Mouse (Mus musculus): ENCODE measurements around the gene Fat1. TPM values are rescaled to one million over a fixed set of nuclear protein-coding genes. Genes with fewer than 3 reads are reported as not detected.
"Not testable (repeated sequence)": the region's sequence is repeated elsewhere in the genome, so short reads cannot be mapped to it uniquely, and the experiment has no call there.

The Fat1 gene
- polyA plus RNA-seq, 1 experiment: under 0.01 TPM

GRCm38 (mm10) chr8:45062982-45063924, 128.0 kb downstream of the Fat1 start:
- no peak for TF ChIP-seq TAL1 (IDR thresholded peaks at IDR 0.05; ENCODE audit: low read length)
- TF ChIP-seq GATA1 (IDR thresholded peaks at IDR 0.05; ENCODE audit: low read length): no peak
- no peak overlapping the region for H3K4me3 ChIP-seq (replicated peaks)
- no peaks in the 10 kb centered on the region for H3K36me3 ChIP-seq (ENCODE audit: control insufficient read depth)
- H3K9me3 ChIP-seq (ENCODE audit: control insufficient read depth, low read length): peaks cover 3% of the 10 kb centered on the region; the same call in 1 of the 2 replicates
- H3K27me3 ChIP-seq (ENCODE audit: control insufficient read depth): no peaks in the 10 kb centered on the region
- no peaks in the 10 kb centered on the region for H3K4me1 ChIP-seq (ENCODE audit: control insufficient read depth)

GRCm38 (mm10) chr8:45064197-45064869, 129.1 kb downstream of the Fat1 start:
- Histone ChIP-seq H3K4me1 (ENCODE audit: control insufficient read depth) (no peaks in the 10 kb centered on the region), H3K9me3 (ENCODE audit: control insufficient read depth, low read length) (peaks cover 3% of the 10 kb centered on the region; the same call in 1 of the 2 replicates), H3K36me3 (ENCODE audit: control insufficient read depth) (no peaks in the 10 kb centered on the region), H3K27me3 (ENCODE audit: control insufficient read depth) (no peaks in the 10 kb centered on the region), H3K4me3 (replicated peaks) (no peak overlapping the region)
- TF ChIP-seq GATA1 (IDR thresholded peaks at IDR 0.05; ENCODE audit: low read length): no peak
- no peak for TF ChIP-seq TAL1 (IDR thresholded peaks at IDR 0.05; ENCODE audit: low read length)

DNA sequence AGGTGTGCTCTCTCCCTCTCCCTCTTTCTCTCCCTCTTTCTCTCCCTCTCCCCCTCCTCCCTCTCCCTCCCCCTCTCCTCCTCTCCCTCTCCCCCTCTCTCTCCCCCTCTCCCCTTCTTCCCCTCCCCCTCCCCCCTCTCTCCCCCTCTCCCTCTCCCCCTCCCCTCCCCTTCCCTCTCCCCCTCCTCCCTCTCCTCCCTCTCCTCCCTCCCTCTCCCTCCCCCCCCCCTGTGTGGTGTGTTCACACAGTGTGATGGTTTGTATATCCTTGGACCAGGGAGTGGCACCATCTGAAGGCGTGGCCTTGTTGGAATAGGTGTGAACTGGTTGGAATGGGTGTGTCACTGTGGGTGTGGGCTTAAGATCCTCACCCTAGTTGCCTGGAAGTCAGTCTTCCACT, 130.1 kb downstream of the Fat1 start:
- not testable (repeated sequence) for H3K36me3 ChIP-seq (ENCODE audit: control insufficient read depth); H3K4me1 ChIP-seq (ENCODE audit: control insufficient read depth); H3K4me3 ChIP-seq (replicated peaks); H3K27me3 ChIP-seq (ENCODE audit: control insufficient read depth); H3K9me3 ChIP-seq (ENCODE audit: control insufficient read depth, low read length)

DNA sequence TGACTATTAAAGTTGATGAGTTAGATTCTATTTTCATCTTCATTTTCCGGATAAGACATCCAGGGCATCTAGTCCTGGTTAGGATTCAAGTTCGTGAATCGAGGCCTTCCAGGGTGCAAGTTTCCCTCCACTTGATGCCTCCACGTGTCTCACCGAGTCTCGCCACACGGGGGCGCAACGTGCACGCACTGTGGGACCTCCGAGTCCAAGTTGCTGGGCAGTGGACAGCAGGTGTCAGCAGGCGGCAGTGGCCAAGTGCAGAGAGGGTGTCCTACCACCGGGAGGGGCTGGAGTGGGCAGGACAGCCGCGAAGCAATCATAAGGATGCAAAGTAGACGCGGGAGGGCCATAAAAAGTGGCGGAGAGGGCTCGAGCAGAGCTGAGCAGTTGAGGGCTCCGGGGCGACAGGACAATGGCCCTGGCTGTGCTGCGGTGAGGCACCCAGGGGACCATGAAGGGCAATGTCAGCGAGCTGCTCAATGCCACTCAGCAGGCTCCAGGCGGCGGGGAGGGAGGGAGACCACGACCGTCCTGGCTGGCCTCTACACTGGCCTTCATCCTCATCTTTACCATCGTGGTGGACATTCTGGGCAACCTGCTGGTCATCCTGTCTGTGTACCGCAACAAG, 133.6 kb downstream of the Fat1 start, which contains the start of gene Mtnr1a:
TSS of gene Mtnr1a (plus strand) at position 379 of the 628 bp plus-strand sequence.
- TF ChIP-seq TAL1 (IDR thresholded peaks at IDR 0.05; ENCODE audit: low read length): no peak
- no peak for TF ChIP-seq GATA1 (IDR thresholded peaks at IDR 0.05; ENCODE audit: low read length)
- H3K4me1 ChIP-seq (ENCODE audit: control insufficient read depth): no peaks in the 10 kb centered on the region
- H3K4me3 ChIP-seq (replicated peaks): no peak within 1 kb of the TSS

GRCm38 (mm10) chr8:45070949-45071348, 135.7 kb downstream of the Fat1 start:
- TF ChIP-seq GATA1 (IDR thresholded peaks at IDR 0.05; ENCODE audit: low read length): no peak
- TF ChIP-seq TAL1 (IDR thresholded peaks at IDR 0.05; ENCODE audit: low read length): no peak
- Histone ChIP-seq H3K36me3 (ENCODE audit: control insufficient read depth) (no peaks in the 10 kb centered on the region), H3K4me1 (ENCODE audit: control insufficient read depth) (no peaks in the 10 kb centered on the region), H3K27me3 (ENCODE audit: control insufficient read depth) (no peaks in the 10 kb centered on the region), H3K9me3 (ENCODE audit: control insufficient read depth, low read length) (no peaks in the 10 kb centered on the region), H3K4me3 (replicated peaks) (no peak overlapping the region)

More for the DNA sequence above, 133.6 kb downstream of the Fat1 start, which contains the start of gene Mtnr1a:
- Histone ChIP-seq H3K36me3 (ENCODE audit: control insufficient read depth) (no peaks in the 10 kb centered on the region), H3K9me3 (ENCODE audit: control insufficient read depth, low read length) (no peaks in the 10 kb centered on the region), H3K27me3 (ENCODE audit: control insufficient read depth) (no peaks in the 10 kb centered on the region)

DNA sequence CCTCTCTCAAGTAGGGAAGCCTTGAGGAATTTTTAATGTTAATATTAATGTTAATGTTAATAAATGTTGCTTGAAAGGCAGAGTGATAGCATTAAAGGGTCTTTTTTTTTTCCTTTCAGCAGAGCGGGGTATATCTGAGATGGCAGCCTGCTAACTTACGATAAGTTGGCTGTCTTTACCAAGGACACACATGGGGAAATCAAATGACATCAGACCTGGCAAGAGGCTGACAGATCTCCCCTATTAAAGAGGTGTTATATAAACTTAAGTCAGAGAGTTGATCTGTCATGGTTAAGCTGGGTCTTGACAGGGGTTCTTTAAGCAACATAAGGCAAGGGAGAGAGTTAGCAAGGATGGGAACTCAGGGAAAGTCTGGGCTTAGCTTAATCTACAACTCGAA, 145.6 kb downstream of the Fat1 start:
- no peaks in the 10 kb centered on the region for H3K4me1 ChIP-seq (ENCODE audit: control insufficient read depth)
- no peaks in the 10 kb centered on the region for H3K27me3 ChIP-seq (ENCODE audit: control insufficient read depth)
- H3K4me3 ChIP-seq (replicated peaks): no peak overlapping the region
- no peak for TF ChIP-seq GATA1 (IDR thresholded peaks at IDR 0.05; ENCODE audit: low read length)
- TF ChIP-seq TAL1 (IDR thresholded peaks at IDR 0.05; ENCODE audit: low read length): no peak
- H3K9me3 ChIP-seq (ENCODE audit: control insufficient read depth, low read length): peaks cover 6% of the 10 kb centered on the region
- H3K36me3 ChIP-seq (ENCODE audit: control insufficient read depth): no peaks in the 10 kb centered on the region

- no peaks in the 10 kb centered on the region for H3K4me1 ChIP-seq (ENCODE audit: control insufficient read depth)
- H3K9me3 ChIP-seq (ENCODE audit: control insufficient read depth, low read length): no peaks in the 10 kb centered on the region
- no peaks in the 10 kb centered on the region for H3K27me3 ChIP-seq (ENCODE audit: control insufficient read depth)
- TF ChIP-seq GATA1 (IDR thresholded peaks at IDR 0.05; ENCODE audit: low read length) (no peak), TAL1 (IDR thresholded peaks at IDR 0.05; ENCODE audit: low read length) (no peak)
- H3K4me3 ChIP-seq (replicated peaks): no peak overlapping the region
- no peaks in the 10 kb centered on the region for H3K36me3 ChIP-seq (ENCODE audit: control insufficient read depth)
These were observed 158.4 kb downstream of the Fat1 start for GRCm38 (mm10) chr8:45093599-45093998.

Other genes with a start within 250 kb of the Fat1 start
- gene Mtnr1a, start 133.7 kb downstream of the Fat1 start, polyA plus RNA-seq (2012): not detected in 2 replicates

Measured in erythroblast, embryonic 14.5 days (primary cell).